Mouse (Mus musculus): ENCODE measurements around the gene Hirip3.
A peak's percentile ranks its signal among the peaks of the same experiment; 100 is the strongest.
"Not testable (repeated sequence)": the region's sequence is repeated elsewhere in the genome, so short reads cannot be mapped to it uniquely, and the experiment has no call there.

Gene Hirip3

GRCm38 (mm10) chr7:126855641-126856040 lies 6.1 kb upstream of the Hirip3 start:
- no peak for DNase-seq (ENCODE audit: low spot score)

GRCm38 (mm10) chr7:126856741-126857420 lies 4.9 kb upstream of the Hirip3 start:
- DNase-seq (ENCODE audit: low spot score): no peak

GRCm38 (mm10) chr7:126860987-126861386 lies 785 bp upstream of the Hirip3 start:
- DNase-seq (ENCODE audit: low spot score): no peak

- peak; percentile 93 for DNase-seq (ENCODE audit: low spot score)
Measured at GRCm38 (mm10) chr7:126862147-126862784, 494 bp downstream of the Hirip3 start, which contains the start of gene Ino80e. Gene Ino80e (minus strand): TSS chr7:126862377.

- DNase-seq (ENCODE audit: low spot score): no peak
Measured at GRCm38 (mm10) chr7:126863791-126864190, 2.0 kb downstream of the Hirip3 start.

- DNase-seq (ENCODE audit: low spot score): no peak
Measured at GRCm38 (mm10) chr7:126867534-126867933, 5.8 kb downstream of the Hirip3 start.

- no peak for DNase-seq (ENCODE audit: low spot score)
Measured at GRCm38 (mm10) chr7:126868003-126868402, 6.2 kb downstream of the Hirip3 start.

GRCm38 (mm10) chr7:126869780-126870519 lies 8.2 kb downstream of the Hirip3 start:
- DNase-seq (ENCODE audit: low spot score): no peak

- no peak for DNase-seq (ENCODE audit: low spot score)
Measured at GRCm38 (mm10) chr7:126870520-126870891, 8.7 kb downstream of the Hirip3 start.

- no peak for DNase-seq (ENCODE audit: low spot score)
Measured at GRCm38 (mm10) chr7:126877239-126877638, 15.5 kb downstream of the Hirip3 start.

GRCm38 (mm10) chr7:126881040-126881439 lies 19.3 kb downstream of the Hirip3 start:
- DNase-seq (ENCODE audit: low spot score): no peak

- DNase-seq (ENCODE audit: low spot score): no peak
Measured at GRCm38 (mm10) chr7:126883731-126884181, 22.0 kb downstream of the Hirip3 start.

GRCm38 (mm10) chr7:126884286-126885164 lies 22.8 kb downstream of the Hirip3 start, which contains the start of gene Taok2:
Gene Taok2 (minus strand): TSS chr7:126884703.
- peak; percentile 98 for DNase-seq (ENCODE audit: low spot score)

GRCm38 (mm10) chr7:126887281-126887680 lies 25.5 kb downstream of the Hirip3 start:
- DNase-seq (ENCODE audit: low spot score): no peak

GRCm38 (mm10) chr7:126888852-126889251 lies 27.1 kb downstream of the Hirip3 start:
- DNase-seq (ENCODE audit: low spot score): no peak

GRCm38 (mm10) chr7:126896912-126897311 lies 35.1 kb downstream of the Hirip3 start:
- no peak for DNase-seq (ENCODE audit: low spot score)

- DNase-seq (ENCODE audit: low spot score): no peak
Measured at GRCm38 (mm10) chr7:126897390-126898101, 35.8 kb downstream of the Hirip3 start.

GRCm38 (mm10) chr7:126898102-126898990 lies 36.6 kb downstream of the Hirip3 start:
- DNase-seq (ENCODE audit: low spot score): peak; percentile 94

GRCm38 (mm10) chr7:126899781-126900180 lies 38.0 kb downstream of the Hirip3 start:
- not testable (repeated sequence) for DNase-seq (ENCODE audit: low spot score)

GRCm38 (mm10) chr7:126905590-126905989 lies 43.8 kb downstream of the Hirip3 start:
- DNase-seq (ENCODE audit: low spot score): no peak
